Mouse (Mus musculus) 3T3-L1 (cell line): ENCODE data around the gene Txnrd2.

Source experiments
- DNase-seq: peaks from one replicate; pipeline ENCODE4 v3.0.0-alpha.2; 2015; ENCODE audit warnings: low read depth, low spot score

Gene Txnrd2

GRCm38 (mm10) chr16:18393595-18393994, 32.6 kb upstream of the Txnrd2 start:
- no peak for DNase-seq

DNA sequence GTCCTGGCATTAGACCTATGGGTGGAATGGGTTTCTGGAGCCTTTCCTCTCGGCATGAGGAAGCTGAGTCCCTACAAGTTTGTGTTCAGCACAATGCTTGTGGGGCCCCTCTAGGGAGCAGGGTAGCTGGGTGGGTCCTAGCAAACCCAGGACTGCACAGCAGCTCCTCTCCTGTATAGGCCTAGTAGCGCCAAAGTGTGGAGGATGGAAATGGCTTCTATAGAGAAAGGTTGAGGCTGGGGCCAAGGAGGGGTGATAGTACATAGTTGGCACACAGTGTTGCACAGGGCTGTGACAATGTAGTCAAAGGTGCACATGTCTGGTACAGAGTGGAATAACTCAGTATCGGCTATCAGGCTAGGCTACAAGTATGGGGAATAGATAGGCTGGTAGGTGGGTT, 32.1 kb upstream of the Txnrd2 start:
- DNase-seq, result no peak

GRCm38 (mm10) chr16:18394777-18395619, 31.2 kb upstream of the Txnrd2 start:
- peak; percentile 62 for DNase-seq

- DNase-seq, result no peak
These were observed 30.6 kb upstream of the Txnrd2 start for GRCm38 (mm10) chr16:18395620-18396036.

DNA sequence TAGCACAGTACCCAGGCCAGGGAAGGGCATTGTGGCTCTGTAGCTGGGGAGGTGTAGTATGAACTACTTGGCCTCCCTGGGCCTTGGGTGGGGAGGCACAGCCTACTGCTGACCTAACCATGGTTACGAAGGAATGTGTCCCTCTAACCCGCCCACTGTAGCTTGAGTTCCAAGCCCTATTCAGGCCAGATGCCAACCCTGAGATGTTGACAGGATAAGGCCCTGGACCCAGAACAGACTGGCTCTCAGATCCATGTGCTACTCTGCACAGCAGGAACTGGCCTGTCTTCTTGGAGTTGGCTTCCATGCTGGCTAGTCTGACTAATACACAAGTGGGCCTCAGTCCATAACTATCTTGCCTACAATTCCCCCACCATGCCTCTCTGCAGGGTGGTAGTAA, 30.0 kb upstream of the Txnrd2 start:
- peak; percentile 92 for DNase-seq

GRCm38 (mm10) chr16:18396791-18397621, 29.2 kb upstream of the Txnrd2 start:
- DNase-seq, result no peak

GRCm38 (mm10) chr16:18400028-18400427, 26.2 kb upstream of the Txnrd2 start:
- DNase-seq, result no peak

DNA sequence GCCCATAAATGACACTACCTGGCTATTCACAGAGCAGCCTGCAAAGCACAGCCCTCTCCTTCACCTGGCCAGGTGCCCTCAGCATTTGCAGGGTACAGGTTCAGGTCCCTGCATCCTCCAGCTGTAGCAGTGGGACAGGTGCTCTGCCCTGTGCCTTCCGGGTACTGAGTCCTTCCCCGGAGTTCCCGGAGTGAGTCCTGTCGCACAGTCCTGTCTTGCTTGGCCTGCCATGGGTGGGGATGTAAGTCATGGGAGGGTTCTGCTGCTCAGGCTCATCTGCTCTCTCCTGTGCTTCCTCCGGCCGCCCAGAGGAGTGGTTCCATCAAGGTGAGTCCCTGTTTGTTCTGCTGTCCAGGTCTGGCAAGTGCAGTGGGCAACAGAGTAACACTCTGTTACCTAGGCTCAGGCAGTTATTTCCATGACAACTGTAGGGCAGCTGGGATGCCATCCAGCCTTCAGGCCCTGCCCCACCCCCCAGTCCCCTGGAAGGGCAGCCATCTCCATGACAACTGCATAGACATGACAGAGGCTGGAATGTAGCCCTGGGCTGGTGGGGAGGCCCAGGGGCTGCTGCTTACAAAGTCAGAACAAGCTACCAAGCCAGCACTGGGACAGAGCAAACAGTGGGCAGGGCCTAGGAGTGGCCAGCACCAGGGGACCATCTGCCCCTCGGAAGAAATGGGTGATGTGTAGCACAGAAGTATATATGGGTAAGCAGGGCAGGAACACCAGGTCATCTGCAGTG, 25.5 kb upstream of the Txnrd2 start:
- DNase-seq, result no peak

GRCm38 (mm10) chr16:18403285-18403684, 22.9 kb upstream of the Txnrd2 start:
- DNase-seq, result no peak

DNA sequence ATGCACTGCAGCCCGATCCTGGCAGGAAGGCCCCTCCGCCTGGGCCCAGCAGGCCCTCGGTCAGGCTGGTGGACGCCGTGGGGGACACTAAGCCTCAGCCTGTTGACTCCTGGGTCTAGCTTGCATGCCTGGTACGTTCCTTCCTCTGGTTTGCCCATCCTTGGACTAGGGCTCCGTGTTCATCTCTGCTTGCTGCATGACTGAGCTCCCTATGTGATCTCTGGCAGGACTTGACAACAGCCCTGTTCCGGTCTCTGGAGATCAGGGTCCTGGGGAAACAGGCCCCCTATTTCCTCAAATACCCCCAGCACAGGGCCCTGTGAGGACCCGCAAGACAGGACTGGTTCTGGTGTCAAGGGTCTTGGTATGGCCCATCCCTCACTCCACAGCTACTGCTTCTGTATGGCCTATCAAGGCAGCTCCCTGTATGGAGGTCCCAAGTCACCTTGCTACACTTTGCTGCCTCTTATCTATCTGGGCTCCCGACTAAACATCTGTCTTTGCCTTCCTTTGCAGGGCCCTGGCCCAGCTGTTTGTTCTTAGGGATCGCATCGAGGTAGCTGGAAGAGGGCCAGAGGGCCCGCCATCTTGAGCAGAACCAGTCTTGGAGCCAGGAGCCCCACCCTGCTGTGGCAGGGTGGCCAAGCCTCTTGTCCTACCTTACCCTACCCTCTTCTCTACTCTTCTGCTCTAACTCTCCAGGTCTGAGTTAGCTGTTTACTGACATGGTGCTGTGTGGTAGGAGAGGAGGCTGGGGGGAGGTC, 20.9 kb upstream of the Txnrd2 start:
- no peak for DNase-seq

GRCm38 (mm10) chr16:18405876-18406275, 20.3 kb upstream of the Txnrd2 start:
- DNase-seq, result peak; percentile 32

- peak; percentile 84 for DNase-seq
These were observed 19.9 kb upstream of the Txnrd2 start for GRCm38 (mm10) chr16:18406293-18406692.

DNA sequence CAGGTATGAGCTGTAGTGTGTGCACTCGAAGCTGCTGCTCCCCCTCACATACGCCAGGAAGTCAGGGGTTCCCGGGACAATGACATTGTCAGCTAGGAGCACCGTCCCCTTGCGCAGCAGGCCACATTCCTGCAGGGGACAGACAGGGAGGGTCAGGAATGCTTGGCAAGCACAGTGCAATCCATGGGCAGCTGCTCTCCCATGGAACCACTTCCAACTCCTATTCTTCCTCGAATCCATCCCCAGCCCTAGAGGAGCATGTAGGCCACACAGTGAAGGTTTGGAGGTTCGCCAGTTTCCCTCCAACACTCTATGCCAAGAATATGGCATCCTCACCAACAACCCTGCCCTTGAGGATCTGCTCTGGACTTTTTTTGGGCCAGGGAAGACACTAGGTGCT, 18.3 kb upstream of the Txnrd2 start:
- DNase-seq, result peak; percentile 41

- DNase-seq, result no peak
These were observed 16.4 kb upstream of the Txnrd2 start for GRCm38 (mm10) chr16:18409776-18410175.

DNA sequence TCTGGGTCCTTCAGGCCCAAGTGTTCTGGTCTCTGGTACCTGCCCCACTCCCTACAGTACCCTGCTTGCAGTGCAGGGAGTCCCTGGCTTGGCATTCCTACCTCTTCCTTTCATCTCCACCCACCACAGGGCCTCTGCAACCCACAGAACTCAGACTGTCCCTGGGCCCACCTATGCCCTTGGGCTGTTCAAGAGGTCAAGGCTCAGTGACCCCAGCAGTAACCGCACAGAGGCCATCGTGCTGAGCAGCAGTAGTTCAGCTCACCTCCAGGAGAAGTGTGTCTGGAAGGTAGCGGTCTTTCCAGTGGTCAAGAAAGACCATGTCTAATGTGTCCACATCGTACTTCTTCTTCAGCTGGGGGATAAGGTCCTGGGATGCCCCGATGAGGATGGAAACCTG, 15.8 kb upstream of the Txnrd2 start:
- no peak for DNase-seq

DNA sequence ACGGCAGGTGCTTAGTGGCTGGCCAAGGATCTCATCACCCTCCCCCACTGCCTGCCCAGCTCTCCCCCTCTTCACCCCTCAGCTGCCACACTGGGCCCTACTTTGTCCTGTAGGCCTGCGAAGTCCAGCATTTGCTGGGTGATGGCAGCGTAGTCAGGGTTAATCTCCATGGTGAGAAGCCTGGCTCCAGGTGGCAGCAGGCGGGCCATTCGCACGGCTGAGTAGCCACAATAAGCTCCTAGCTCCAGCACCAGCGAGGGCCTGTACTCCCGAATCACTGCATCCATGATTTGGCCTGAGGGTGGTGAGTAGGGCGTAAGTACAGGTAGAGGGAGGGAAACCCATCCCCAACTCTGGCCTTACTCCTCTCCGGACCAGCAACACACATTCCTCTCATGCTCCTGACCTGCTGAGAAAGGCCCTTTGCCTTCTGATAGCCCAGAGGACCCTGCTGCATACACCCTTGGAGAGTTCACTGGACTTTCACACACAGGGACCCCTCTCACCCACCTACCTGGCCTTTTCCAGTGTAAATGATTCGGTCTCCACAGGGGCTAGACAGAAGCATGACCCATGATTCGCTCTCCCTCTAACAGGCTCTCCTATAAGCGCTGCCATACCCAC, 15.0 kb upstream of the Txnrd2 start:
- DNase-seq, result no peak

DNA sequence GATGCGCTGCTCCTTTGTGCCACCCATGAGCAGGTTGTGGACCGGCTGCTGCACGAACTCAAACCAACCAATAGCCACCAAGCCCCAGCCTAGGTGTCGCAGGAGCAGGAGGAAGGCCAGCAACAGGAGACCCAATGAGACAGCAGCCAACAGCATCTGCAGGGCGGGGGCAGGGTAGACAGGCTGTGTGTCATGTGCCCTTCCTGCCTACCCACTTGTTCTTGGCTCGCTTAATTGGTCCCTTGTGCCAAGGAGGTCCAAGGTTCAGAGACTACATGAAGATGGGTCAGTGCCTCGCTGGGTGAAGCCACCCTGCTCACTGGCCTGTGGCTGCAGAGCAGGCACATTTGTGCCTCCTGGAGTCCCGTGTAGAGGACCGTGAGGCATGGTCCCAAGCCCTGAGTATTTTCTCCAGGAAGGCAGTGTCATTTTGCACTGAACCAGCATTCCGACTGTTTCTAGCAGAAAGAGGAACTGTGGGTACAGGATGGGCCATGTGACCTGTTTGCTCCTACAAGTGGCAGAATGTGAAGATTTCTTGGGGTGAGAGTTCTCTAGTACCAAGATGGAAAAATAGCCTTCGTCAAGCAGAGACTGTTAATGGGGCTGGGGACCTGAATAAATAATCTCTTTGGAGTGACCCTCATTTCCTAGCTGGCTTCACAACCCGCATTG, 14.2 kb upstream of the Txnrd2 start:
- peak; percentile 48 for DNase-seq

- DNase-seq, result no peak
These were observed 13.0 kb upstream of the Txnrd2 start for GRCm38 (mm10) chr16:18413032-18413816.

GRCm38 (mm10) chr16:18416094-18416761, 10.0 kb upstream of the Txnrd2 start:
- peak; percentile 99 for DNase-seq
